Mouse (Mus musculus): Measurements from ENCODE around the gene Pvalb.

The Pvalb gene

GRCm38 (mm10) chr15:78195096-78195880 lies 10.9 kb downstream of the Pvalb start:
- no peak for DNase-seq (ENCODE audit: low spot score)

GRCm38 (mm10) chr15:78194320-78194719 lies 11.9 kb downstream of the Pvalb start:
- DNase-seq (ENCODE audit: low spot score): no peak

- no peak for DNase-seq (ENCODE audit: low spot score)
Measured at GRCm38 (mm10) chr15:78189636-78190035, 16.6 kb downstream of the Pvalb start.

GRCm38 (mm10) chr15:78188546-78188945 lies 17.7 kb downstream of the Pvalb start:
- DNase-seq (ENCODE audit: low spot score): no peak

GRCm38 (mm10) chr15:78186906-78187305 lies 19.3 kb downstream of the Pvalb start:
- no peak for DNase-seq (ENCODE audit: low spot score)

- no peak for DNase-seq (ENCODE audit: low spot score)
Measured at GRCm38 (mm10) chr15:78185609-78186008, 20.6 kb downstream of the Pvalb start.

GRCm38 (mm10) chr15:78184855-78185254 lies 21.3 kb downstream of the Pvalb start:
- no peak for DNase-seq (ENCODE audit: low spot score)

GRCm38 (mm10) chr15:78181701-78182405 lies 24.3 kb downstream of the Pvalb start:
- DNase-seq (ENCODE audit: low spot score): no peak

- DNase-seq (ENCODE audit: low spot score): no peak
Measured at GRCm38 (mm10) chr15:78179775-78180174, 26.4 kb downstream of the Pvalb start.

GRCm38 (mm10) chr15:78178397-78178796 lies 27.8 kb downstream of the Pvalb start:
- peak; percentile 76 for DNase-seq (ENCODE audit: low spot score)

GRCm38 (mm10) chr15:78177257-78177656 lies 28.9 kb downstream of the Pvalb start:
- no peak for DNase-seq (ENCODE audit: low spot score)

- DNase-seq (ENCODE audit: low spot score): no peak
Measured at GRCm38 (mm10) chr15:78174887-78175245, 31.3 kb downstream of the Pvalb start.

- DNase-seq (ENCODE audit: low spot score): peak; percentile 84
Measured at GRCm38 (mm10) chr15:78173972-78174886, 32.0 kb downstream of the Pvalb start, which contains the start of gene Ift27. Ift27 (minus strand) TSS chr15:78174107.

- peak; percentile 8 for DNase-seq (ENCODE audit: low spot score)
Measured at GRCm38 (mm10) chr15:78172899-78173817, 33.0 kb downstream of the Pvalb start.

GRCm38 (mm10) chr15:78172256-78172898 lies 33.8 kb downstream of the Pvalb start:
- no peak for DNase-seq (ENCODE audit: low spot score)

GRCm38 (mm10) chr15:78171651-78172050 lies 34.5 kb downstream of the Pvalb start:
- DNase-seq (ENCODE audit: low spot score): no peak

- DNase-seq (ENCODE audit: low spot score): no peak
Measured at GRCm38 (mm10) chr15:78170708-78171107, 35.5 kb downstream of the Pvalb start.

GRCm38 (mm10) chr15:78169566-78169965 lies 36.6 kb downstream of the Pvalb start:
- no peak for DNase-seq (ENCODE audit: low spot score)

GRCm38 (mm10) chr15:78165292-78165691 lies 40.9 kb downstream of the Pvalb start:
- DNase-seq (ENCODE audit: low spot score): no peak

GRCm38 (mm10) chr15:78164466-78164865 lies 41.7 kb downstream of the Pvalb start:
- DNase-seq (ENCODE audit: low spot score): no peak

- no peak for DNase-seq (ENCODE audit: low spot score)
Measured at GRCm38 (mm10) chr15:78161946-78162345, 44.3 kb downstream of the Pvalb start.

Data from urinary bladder, postnatal 25 days (tissue).